Mouse (Mus musculus) small intestine, adult 2 months (tissue): ENCODE results near the gene Acap3.

Experiments used
- CTCF ChIP-seq: fragments of 200-500 bp; IDR thresholded peaks from 2 replicates; pipeline ENCODE4 v1.5.1; 2012; ENCODE audit warnings: low read depth, mild to moderate bottlenecking, control low read depth, inconsistent platforms, low read length, moderate library complexity, mixed read lengths; ENCODE audit not compliant: insufficient replicate concordance, insufficient read length; ENCODE audit errors: extremely low read depth
- POLR2A ChIP-seq: fragments of 200-500 bp; IDR thresholded peaks from 2 replicates; pipeline ENCODE4 v1.6.1; 2012; ENCODE audit warnings: low read depth, mild to moderate bottlenecking, control low read depth, inconsistent platforms, low read length, moderate library complexity

DNA sequence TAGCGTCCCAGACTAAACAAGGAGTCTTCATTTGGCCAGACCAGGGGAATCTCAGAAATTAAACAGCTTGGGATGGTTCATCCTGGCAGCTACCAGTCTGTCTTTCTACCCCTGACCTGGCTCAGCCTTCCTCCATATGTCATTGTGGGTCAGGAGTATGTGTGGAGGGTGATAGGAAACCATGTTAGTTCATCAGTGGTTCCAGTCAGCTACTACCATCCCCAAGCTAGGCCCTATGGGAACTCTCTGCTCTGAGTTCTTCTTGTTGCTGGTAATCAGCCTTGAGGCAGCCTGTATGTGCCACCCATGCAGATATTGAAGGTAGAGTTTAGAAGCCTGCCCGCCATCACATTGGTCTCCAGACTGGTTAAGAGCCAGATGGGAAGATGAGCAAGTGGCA lies 6.7 kb downstream of the Acap3 start:
- TF ChIP-seq POLR2A (no peak), CTCF (no peak)
